Mouse (Mus musculus) kidney, embryonic 14.5 days (tissue): ENCODE measurements around the gene Slc6a13. TPM values are rescaled to one million over a fixed set of nuclear protein-coding genes. Genes with fewer than 3 reads are reported as not detected.

Experiments used
- ATAC-seq: fragments of 200-750 bp; cut with Nextera tagmentation; 2 replicates; pipeline ENCODE4 v1.8.0; 2017; ENCODE audit warnings: moderate number of reproducible peaks, mild to moderate bottlenecking, moderate TSS enrichment, moderate library complexity; ENCODE audit not compliant: low FRiP score, low TSS enrichment
- H3K27ac ChIP-seq: fragments of 300-500 bp; sonication (generic); 2 replicates; pipeline ENCODE4 v1.5.1; 2014; ENCODE audit warnings: low read depth, mild to moderate bottlenecking, low read length, moderate library complexity, mixed read lengths
- H3K27me3 ChIP-seq: fragments of 300-500 bp; sonication (generic); 2 replicates; pipeline ENCODE4 v1.6.1; 2014; ENCODE audit warnings: mild to moderate bottlenecking, low read length; ENCODE audit not compliant: control insufficient read depth, insufficient read depth
- H3K36me3 ChIP-seq: fragments of 300-500 bp; sonication (generic); 2 replicates; pipeline ENCODE4 v1.6.1; 2014; ENCODE audit warnings: low read length, mixed read lengths; ENCODE audit not compliant: control insufficient read depth, insufficient read depth
- H3K4me1 ChIP-seq: fragments of 300-500 bp; sonication (generic); 2 replicates; pipeline ENCODE4 v1.6.1; 2014; ENCODE audit warnings: low read length, mixed read lengths; ENCODE audit not compliant: control insufficient read depth, insufficient read depth
- H3K4me2 ChIP-seq: fragments of 300-500 bp; sonication (generic); replicated peaks from 2 replicates; pipeline ENCODE4 v1.6.1; 2014; ENCODE audit warnings: low read depth, mild to moderate bottlenecking, low read length
- H3K4me3 ChIP-seq: fragments of 300-500 bp; sonication (generic); 2 replicates; pipeline ENCODE4 v1.5.1; 2014; ENCODE audit warnings: mild to moderate bottlenecking, low read length
- H3K9ac ChIP-seq: fragments of 300-500 bp; sonication (generic); 2 replicates; pipeline ENCODE4 v1.6.1; 2014; ENCODE audit warnings: low read depth, mild to moderate bottlenecking, low read length, moderate library complexity
- H3K9me3 ChIP-seq: fragments of 300-500 bp; sonication (generic); 2 replicates; pipeline ENCODE4 v1.6.1; 2016; ENCODE audit warnings: low read length; ENCODE audit not compliant: control insufficient read depth
- WGBS: fragments of 180-500 bp; shearing (Covaris S2); extraction: QIAGEN DNeasy Blood & Tissue Kit; methylation state at CpG from one replicate; pipeline ENCODE4 v1.1.7; 2014; 5-methylcytosine and 5-hydroxymethylcytosine counted together
- polyA plus RNA-seq: library from polyadenylated mRNA; unstranded; fragments of >200 nt; fragmentation: Nextera tagmentation; extraction: Ambion mirVana; gene quantifications from 2 replicates; pipeline ENCODE4 v1.2.1, GENCODE M21; 2014

Slc6a13 gene
- polyA plus RNA-seq, 1 experiment from 2014 or later, result 13.4 TPM

GRCm38 (mm10) chr6:121272075-121272800, 27.8 kb upstream of the Slc6a13 start:
- H3K27ac ChIP-seq, result peak overlapping the region; percentile 78
- no peaks in the 10 kb centered on the region for H3K4me1 ChIP-seq
- H3K4me2 ChIP-seq, result peak overlapping the region; percentile 62
- ATAC-seq, result peak; percentile 94
- H3K36me3 ChIP-seq, result no peaks in the 10 kb centered on the region
- peak overlapping the region; percentile 47; the same call in 1 of the 2 replicates for H3K9ac ChIP-seq
- WGBS, result 10% methylated on average over 17 of the region's 17 CpGs
- peak overlapping the region; percentile 38 for H3K4me3 ChIP-seq
- no peaks in the 10 kb centered on the region for H3K9me3 ChIP-seq
- no peaks in the 10 kb centered on the region for H3K27me3 ChIP-seq

GRCm38 (mm10) chr6:121274356-121274755, 25.7 kb upstream of the Slc6a13 start:
- Histone ChIP-seq H3K27me3 (no peaks in the 10 kb centered on the region), H3K4me2 (no peak overlapping the region), H3K36me3 (no peaks in the 10 kb centered on the region), H3K4me3 (no peak overlapping the region), H3K4me1 (no peaks in the 10 kb centered on the region), H3K9me3 (no peaks in the 10 kb centered on the region), H3K27ac (no peak overlapping the region), H3K9ac (no peak overlapping the region)
- ATAC-seq, result no peak
- WGBS, result 86% methylated on average over 3 of the region's 3 CpGs

GRCm38 (mm10) chr6:121284132-121284531, 15.9 kb upstream of the Slc6a13 start:
- ATAC-seq, result no peak
- WGBS, result 93% methylated on average over 5 of the region's 5 CpGs
- no peaks in the 10 kb centered on the region for H3K4me1 ChIP-seq

GRCm38 (mm10) chr6:121299317-121299716, 710 bp upstream of the Slc6a13 start:
- Histone ChIP-seq H3K4me3 (no peak overlapping the region), H3K27me3 (no peaks in the 10 kb centered on the region), H3K4me1 (peaks cover 16% of the 10 kb centered on the region), H3K9ac (no peak overlapping the region), H3K9me3 (no peaks in the 10 kb centered on the region), H3K4me2 (no peak overlapping the region), H3K36me3 (no peaks in the 10 kb centered on the region), H3K27ac (no peak overlapping the region; the same call in 1 of the 2 replicates)
- no peak for ATAC-seq
- WGBS, result 52% methylated on average over 7 of the region's 7 CpGs

More at GRCm38 (mm10) chr6:121284132-121284531, 15.9 kb upstream of the Slc6a13 start:
- H3K9ac ChIP-seq, result no peak overlapping the region
- no peak overlapping the region for H3K27ac ChIP-seq
- no peaks in the 10 kb centered on the region for H3K27me3 ChIP-seq
- no peak overlapping the region for H3K4me2 ChIP-seq
- H3K4me3 ChIP-seq, result no peak overlapping the region
- H3K36me3 ChIP-seq, result no peaks in the 10 kb centered on the region
- H3K9me3 ChIP-seq, result no peaks in the 10 kb centered on the region

- peak overlapping the region; percentile 36 for H3K4me2 ChIP-seq
- 26% methylated on average over 9 of the region's 9 CpGs for WGBS
- H3K36me3 ChIP-seq, result no peaks in the 10 kb centered on the region
- H3K27me3 ChIP-seq, result no peaks in the 10 kb centered on the region
- H3K4me1 ChIP-seq, result peaks cover 16% of the 10 kb centered on the region
- ATAC-seq, result peak; percentile 51; the same call in 1 of the 2 replicates
- 0 out of 2 replicates have a peak overlapping the region, but pooled peaks have one; percentile 40 for H3K9ac ChIP-seq
- peak overlapping the region; percentile 59; the same call in 1 of the 2 replicates for H3K27ac ChIP-seq
- peak overlapping the region; percentile 25 for H3K4me3 ChIP-seq
- no peaks in the 10 kb centered on the region for H3K9me3 ChIP-seq
These were observed 477 bp downstream of the Slc6a13 start for GRCm38 (mm10) chr6:121300504-121300903.

- Histone ChIP-seq H3K9me3 (no peaks in the 10 kb centered on the region), H3K4me3 (no peak overlapping the region), H3K27ac (no peak overlapping the region), H3K27me3 (no peaks in the 10 kb centered on the region), H3K36me3 (no peaks in the 10 kb centered on the region), H3K4me1 (peaks cover 16% of the 10 kb centered on the region), H3K9ac (no peak overlapping the region), H3K4me2 (no peak overlapping the region)
- 66% methylated on average over 10 of the region's 10 CpGs for WGBS
- ATAC-seq, result no peak
These were observed 3.6 kb downstream of the Slc6a13 start for GRCm38 (mm10) chr6:121303466-121304220.

- Histone ChIP-seq H3K4me3 (no peak overlapping the region), H3K27ac (no peak overlapping the region), H3K4me1 (peaks cover 11% of the 10 kb centered on the region), H3K27me3 (no peaks in the 10 kb centered on the region), H3K36me3 (no peaks in the 10 kb centered on the region), H3K9me3 (no peaks in the 10 kb centered on the region), H3K9ac (no peak overlapping the region), H3K4me2 (no peak overlapping the region)
- 80% methylated on average over 9 of the region's 9 CpGs for WGBS
- no peak for ATAC-seq
These were observed 4.6 kb downstream of the Slc6a13 start for GRCm38 (mm10) chr6:121304630-121305029.

GRCm38 (mm10) chr6:121305571-121305970, 5.5 kb downstream of the Slc6a13 start:
- H3K4me3 ChIP-seq, result no peak overlapping the region
- no peaks in the 10 kb centered on the region for H3K36me3 ChIP-seq
- 0 out of 2 replicates have a peak, but pooled peaks have one; percentile 13 for ATAC-seq
- H3K4me2 ChIP-seq, result no peak overlapping the region
- H3K27me3 ChIP-seq, result no peaks in the 10 kb centered on the region
- H3K9me3 ChIP-seq, result no peaks in the 10 kb centered on the region
- WGBS, result 93% methylated on average over 3 of the region's 3 CpGs
- H3K4me1 ChIP-seq, result peaks cover 4% of the 10 kb centered on the region; the same call in 1 of the 2 replicates
- no peak overlapping the region for H3K9ac ChIP-seq
- no peak overlapping the region for H3K27ac ChIP-seq

- no peaks in the 10 kb centered on the region for H3K36me3 ChIP-seq
- no peak overlapping the region for H3K9ac ChIP-seq
- H3K4me1 ChIP-seq, result no peaks in the 10 kb centered on the region
- H3K27ac ChIP-seq, result peak overlapping the region; percentile 17; the same call in 1 of the 2 replicates
- no peak for ATAC-seq
- H3K9me3 ChIP-seq, result no peaks in the 10 kb centered on the region
- H3K4me3 ChIP-seq, result no peak overlapping the region
- H3K4me2 ChIP-seq, result no peak overlapping the region
- WGBS, result 67% methylated on average over 6 of the region's 6 CpGs
- no peaks in the 10 kb centered on the region for H3K27me3 ChIP-seq
These were observed 11.0 kb downstream of the Slc6a13 start for GRCm38 (mm10) chr6:121310984-121311383.
